Mouse (Mus musculus) megakaryocyte, embryonic 14.5 days (primary cell): ENCODE results near the gene Sh3glb2.

ENCODE experiments used
- FLI1 ChIP-seq: IDR thresholded peaks from 2 replicates; pipeline ENCODE4 v1.6.1; 2012; ENCODE audit warnings: low read length, inconsistent platforms, mixed read lengths
- GATA1 ChIP-seq: IDR thresholded peaks from 3 replicates; pipeline ENCODE4 v1.6.1; 2012; ENCODE audit warnings: mixed read lengths, low read length, inconsistent platforms, borderline replicate concordance

GRCm38 (mm10) chr2:30356266-30356665 is 2.9 kb downstream of the Sh3glb2 start:
- TF ChIP-seq GATA1 (no peak), FLI1 (no peak)
